Mouse (Mus musculus) lung, postnatal 0 days (tissue): ENCODE measurements at regions not wholly inside any gene's neighbourhood (a gene's known extent, or its start where the extent isn't known, plus 50 kb on each side); places are given as distances from the start of the nearest gene placed in this dataset.

Experiments
- ATAC-seq: fragments of 200-750 bp; cut with Nextera tagmentation; 2 replicates; pipeline ENCODE4 v1.8.0; 2017; ENCODE audit warnings: moderate library complexity
- DNase-seq: peaks from one replicate; pipeline ENCODE4 v3.0.0-alpha.2; 2016; ENCODE audit warnings: low spot score
- H3K27ac ChIP-seq: fragments of 300-500 bp; sonication (generic); 2 replicates; pipeline ENCODE4 v1.5.1; 2014; ENCODE audit warnings: antibody characterized with exemption, mild to moderate bottlenecking, low read length, mixed read lengths
- H3K27me3 ChIP-seq: fragments of 300-500 bp; sonication (generic); replicated peaks from 2 replicates; pipeline ENCODE4 v1.6.1; 2014; ENCODE audit warnings: low read length, mixed read lengths; ENCODE audit not compliant: insufficient read depth
- H3K36me3 ChIP-seq: fragments of 300-500 bp; sonication (generic); 2 replicates; pipeline ENCODE4 v1.6.1; 2014; ENCODE audit warnings: low read length, mixed read lengths; ENCODE audit not compliant: insufficient read depth
- H3K4me1 ChIP-seq: fragments of 300-500 bp; sonication (generic); 2 replicates; pipeline ENCODE4 v1.6.1; 2014; ENCODE audit warnings: antibody characterized with exemption, low read depth, low read length, mixed read lengths; ENCODE audit not compliant: insufficient read depth
- H3K4me2 ChIP-seq: fragments of 300-500 bp; sonication (generic); replicated peaks from 2 replicates; pipeline ENCODE4 v1.6.1; 2014; ENCODE audit warnings: low read depth, mild to moderate bottlenecking, low read length, moderate library complexity, mixed read lengths
- H3K4me3 ChIP-seq: fragments of 300-500 bp; sonication (generic); 2 replicates; pipeline ENCODE4 v1.5.1; 2014; ENCODE audit warnings: low read depth, low read length
- H3K9ac ChIP-seq: fragments of 300-500 bp; sonication (generic); replicated peaks from 2 replicates; pipeline ENCODE4 v1.6.1; 2014; ENCODE audit warnings: low read depth, mild to moderate bottlenecking
- H3K9me3 ChIP-seq: fragments of 300-500 bp; sonication (generic); 2 replicates; pipeline ENCODE4 v1.6.1; 2016; ENCODE audit warnings: low read length, mixed read lengths
- CTCF ChIP-seq: IDR thresholded peaks from 2 replicates; pipeline ENCODE4 v1.5.1; 2016; ENCODE audit warnings: antibody characterized with exemption, mild to moderate bottlenecking
- EP300 ChIP-seq: IDR thresholded peaks from 2 replicates; pipeline ENCODE4 v1.6.1; 2016; ENCODE audit warnings: antibody characterized with exemption, mild to moderate bottlenecking, control low read depth
- WGBS: fragments of 180-500 bp; shearing (Covaris S2); extraction: QIAGEN DNeasy Blood & Tissue Kit; methylation state at CpG from one replicate; pipeline ENCODE4 v1.1.7; 2014; 5-methylcytosine and 5-hydroxymethylcytosine counted together

DNA sequence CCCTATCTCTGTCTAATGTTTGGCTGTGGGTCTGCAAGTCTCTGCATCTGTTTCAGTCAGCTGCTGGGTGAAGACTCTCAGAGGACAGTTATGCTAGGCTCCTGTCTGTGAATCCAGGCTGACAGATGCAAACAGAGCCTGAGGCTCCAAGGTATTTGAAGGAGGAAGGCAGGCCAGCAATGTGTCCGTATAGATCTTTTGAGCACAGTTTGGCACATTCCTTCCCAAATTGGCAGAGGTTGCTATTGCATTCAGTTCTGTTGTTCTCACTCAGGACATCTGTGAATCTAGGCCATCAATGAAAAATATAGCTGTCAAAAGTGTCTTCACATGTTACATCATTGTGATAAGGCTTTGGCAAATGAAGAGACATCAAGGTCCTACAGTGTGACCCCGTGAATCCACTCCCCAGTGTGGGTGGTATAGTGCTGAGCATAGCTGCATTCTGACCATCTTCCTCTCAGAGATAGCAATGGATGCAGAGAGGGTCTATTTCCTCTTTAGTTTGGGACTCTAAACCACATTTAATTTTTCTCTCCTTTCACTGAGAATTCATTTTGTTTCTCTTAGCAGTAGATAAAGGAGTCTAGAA, 99.9 kb downstream of the Adamts1 start:
- no peak for TF ChIP-seq EP300
- no peak for TF ChIP-seq CTCF
- H3K4me3 ChIP-seq, result no peak overlapping the region
- WGBS, result 49% methylated on average over 2 of the region's 2 CpGs
- H3K4me2 ChIP-seq, result no peak overlapping the region
- no peaks in the 10 kb centered on the region for H3K4me1 ChIP-seq
- H3K27ac ChIP-seq, result no peak overlapping the region
- ATAC-seq (no peak), DNase-seq (no peak)
- no peaks in the 10 kb centered on the region for H3K9me3 ChIP-seq
- H3K27me3 ChIP-seq, result no peaks in the 10 kb centered on the region
- no peak overlapping the region for H3K9ac ChIP-seq
- no peaks in the 10 kb centered on the region for H3K36me3 ChIP-seq

DNA sequence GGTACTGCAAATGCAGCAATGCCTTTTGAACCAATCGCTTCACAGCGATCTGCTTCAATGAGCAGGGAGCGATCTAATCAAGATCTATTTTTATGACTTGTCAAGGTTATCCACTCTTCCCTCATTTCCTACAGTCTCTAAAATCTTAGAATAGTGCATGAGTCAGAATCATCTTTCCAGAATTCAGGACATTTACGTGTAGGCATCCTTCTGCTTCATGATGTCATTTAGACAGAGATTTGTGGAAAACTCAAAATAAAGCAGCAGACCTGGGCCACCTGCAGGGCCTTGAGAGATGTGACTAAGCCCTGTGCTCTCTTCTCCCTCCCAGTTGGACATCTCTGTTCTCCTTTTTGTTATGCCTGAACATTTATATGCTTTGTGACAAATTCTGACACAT, 103.6 kb downstream of the Adamts1 start:
- TF ChIP-seq CTCF (no peak), EP300 (no peak)
- ATAC-seq (no peak), DNase-seq (no peak)
- WGBS, result 70% methylated on average over 4 of the region's 4 CpGs
- Histone ChIP-seq H3K27ac (no peak overlapping the region), H3K9me3 (no peaks in the 10 kb centered on the region), H3K36me3 (no peaks in the 10 kb centered on the region), H3K27me3 (no peaks in the 10 kb centered on the region), H3K4me1 (no peaks in the 10 kb centered on the region), H3K4me2 (no peak overlapping the region), H3K4me3 (no peak overlapping the region), H3K9ac (no peak overlapping the region)

DNA sequence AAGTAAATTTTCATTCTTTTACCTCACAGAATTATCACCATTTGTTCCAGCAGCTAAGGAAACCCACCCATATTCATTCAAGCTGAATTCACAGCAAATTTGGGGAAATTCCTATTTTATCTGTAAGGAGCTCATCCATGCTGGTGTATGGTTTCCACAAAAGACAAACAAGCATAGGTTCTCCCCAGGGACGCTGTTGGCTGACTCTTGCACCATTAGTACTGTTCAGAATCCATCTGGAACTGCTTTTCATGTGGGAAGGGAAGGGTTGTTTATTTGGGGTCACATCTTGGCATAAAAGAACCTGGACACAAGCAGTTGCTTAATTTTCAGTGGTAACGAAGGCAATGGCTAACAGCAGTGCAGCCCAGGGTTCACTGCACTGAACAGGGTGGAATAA, 120.2 kb downstream of the Adamts1 start:
- Histone ChIP-seq H3K4me1 (no peaks in the 10 kb centered on the region), H3K9ac (no peak overlapping the region), H3K4me3 (no peak overlapping the region), H3K27me3 (no peaks in the 10 kb centered on the region), H3K27ac (no peak overlapping the region), H3K4me2 (no peak overlapping the region), H3K9me3 (no peaks in the 10 kb centered on the region), H3K36me3 (no peaks in the 10 kb centered on the region)
- no peak for DNase-seq
- 83% methylated on average over 2 of the region's 2 CpGs for WGBS
- ATAC-seq, result no peak
- TF ChIP-seq EP300, result no peak
- no peak for TF ChIP-seq CTCF

DNA sequence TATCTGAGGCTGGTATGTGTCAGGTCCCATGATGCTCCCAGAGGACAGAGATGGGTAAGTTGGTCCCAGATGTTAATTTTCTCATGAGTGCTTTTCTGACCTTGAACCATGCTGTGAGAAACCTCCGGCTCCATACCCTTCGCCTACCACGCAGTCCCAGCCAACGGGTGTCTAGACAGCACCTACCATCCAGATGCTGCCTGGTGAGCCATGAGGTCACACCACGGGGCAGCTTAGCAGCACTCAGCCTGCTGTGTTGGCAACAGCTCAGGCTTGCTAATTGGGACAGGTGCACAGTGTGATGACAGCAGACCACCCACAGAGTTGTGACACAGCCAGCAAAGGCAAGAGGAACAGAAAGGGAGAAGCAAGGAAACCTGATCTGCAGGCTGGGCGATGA, 122.6 kb downstream of the Adamts1 start:
- ATAC-seq (no peak), DNase-seq (no peak)
- 26% methylated on average over 6 of the region's 6 CpGs for WGBS

DNA sequence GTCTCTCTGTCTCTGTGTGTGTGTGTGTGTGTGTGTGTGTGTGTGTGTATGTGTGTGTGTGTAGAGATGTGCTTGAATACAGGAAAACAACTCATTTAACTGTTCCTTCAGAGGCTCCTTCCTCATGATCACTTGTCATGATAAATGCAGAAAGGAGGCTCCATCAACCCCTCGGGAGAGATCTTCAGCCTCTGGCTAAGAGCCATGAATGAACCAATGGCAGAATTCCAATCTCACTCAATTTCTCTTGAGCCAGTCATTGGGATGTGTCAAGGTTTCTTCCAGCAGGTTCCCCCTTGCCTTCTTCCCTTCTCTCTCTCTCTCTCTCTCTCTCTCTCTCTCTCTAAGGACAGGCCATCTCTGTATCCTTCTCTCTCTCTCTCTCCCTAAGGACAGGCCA, 124.1 kb downstream of the Adamts1 start:
- 0% methylated on average over 1 of the region's 1 CpGs for WGBS
- no peak overlapping the region for H3K4me2 ChIP-seq
- no peak overlapping the region for H3K4me3 ChIP-seq
- H3K9me3 ChIP-seq, result no peaks in the 10 kb centered on the region
- no peak for TF ChIP-seq CTCF
- TF ChIP-seq EP300, result no peak
- H3K4me1 ChIP-seq, result no peaks in the 10 kb centered on the region
- H3K9ac ChIP-seq, result no peak overlapping the region
- DNase-seq (no peak), ATAC-seq (no peak)
- H3K27me3 ChIP-seq, result no peaks in the 10 kb centered on the region
- H3K36me3 ChIP-seq, result no peaks in the 10 kb centered on the region
- H3K27ac ChIP-seq, result no peak overlapping the region

More for the DNA sequence above, 122.6 kb downstream of the Adamts1 start:
- no peaks in the 10 kb centered on the region for H3K36me3 ChIP-seq
- H3K9ac ChIP-seq, result no peak overlapping the region
- no peak overlapping the region for H3K4me2 ChIP-seq
- H3K4me1 ChIP-seq, result no peaks in the 10 kb centered on the region
- H3K27ac ChIP-seq, result no peak overlapping the region
- no peaks in the 10 kb centered on the region for H3K9me3 ChIP-seq
- TF ChIP-seq EP300, result no peak
- TF ChIP-seq CTCF, result no peak
- no peak overlapping the region for H3K4me3 ChIP-seq
- H3K27me3 ChIP-seq, result no peaks in the 10 kb centered on the region

DNA sequence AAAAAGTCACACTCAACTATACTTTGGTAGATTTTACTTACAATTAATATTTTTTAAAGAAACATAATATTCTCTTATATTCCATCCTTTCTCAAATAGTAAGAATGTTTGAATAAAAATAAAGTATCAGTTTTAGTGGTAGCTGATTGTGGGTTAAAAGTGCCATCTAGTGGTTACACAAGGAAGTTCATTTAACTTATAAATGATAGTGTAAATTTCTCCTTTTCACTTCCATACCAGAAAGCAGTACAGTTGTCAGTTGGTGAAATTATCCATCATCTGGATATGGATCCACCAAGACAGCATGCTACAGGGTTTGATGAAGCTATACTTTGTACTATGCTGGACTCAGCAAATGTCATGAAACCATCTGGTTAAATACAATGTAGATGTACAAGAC, 124.7 kb downstream of the Adamts1 start:
- Histone ChIP-seq H3K9ac (no peak overlapping the region), H3K4me1 (no peaks in the 10 kb centered on the region), H3K27ac (no peak overlapping the region), H3K9me3 (no peaks in the 10 kb centered on the region), H3K27me3 (no peaks in the 10 kb centered on the region), H3K4me3 (no peak overlapping the region), H3K36me3 (no peaks in the 10 kb centered on the region), H3K4me2 (no peak overlapping the region)
- ATAC-seq, result no peak
- peak; percentile 74 for DNase-seq
- TF ChIP-seq EP300 (no peak), CTCF (peak; percentile 66)

GRCm38 (mm10) chr16:85677027-85677426, 123.8 kb upstream of the Cyyr1 start:
- H3K9ac ChIP-seq, result no peak overlapping the region
- H3K36me3 ChIP-seq, result no peaks in the 10 kb centered on the region
- no peaks in the 10 kb centered on the region for H3K4me1 ChIP-seq
- H3K4me2 ChIP-seq, result no peak overlapping the region
- peak; percentile 73 for DNase-seq
- peak; percentile 67 for ATAC-seq
- H3K9me3 ChIP-seq, result no peaks in the 10 kb centered on the region
- WGBS, result 24% methylated on average over 9 of the region's 9 CpGs
- no peaks in the 10 kb centered on the region for H3K27me3 ChIP-seq
- TF ChIP-seq EP300 (no peak), CTCF (peak; percentile 82)
- H3K27ac ChIP-seq, result no peak overlapping the region
- H3K4me3 ChIP-seq, result no peak overlapping the region
